Mouse (Mus musculus) testis, adult 2 months (tissue): ENCODE results near the gene Mllt10. TPM values are rescaled to one million over a fixed set of nuclear protein-coding genes. Genes with fewer than 3 reads are reported as not detected.

Experiments used
- H3K27ac ChIP-seq: fragments of 200-500 bp; 2 replicates; pipeline ENCODE4 v1.5.1; 2012; ENCODE audit warnings: low read depth, low read length; ENCODE audit not compliant: control insufficient read depth, insufficient read depth
- H3K27me3 ChIP-seq: fragments of 200-500 bp; 2 replicates; pipeline ENCODE4 v1.6.1; 2012; ENCODE audit warnings: mild to moderate bottlenecking, low read length, moderate library complexity; ENCODE audit not compliant: control insufficient read depth, insufficient read depth
- H3K36me3 ChIP-seq: fragments of 200-500 bp; 2 replicates; pipeline ENCODE4 v1.6.1; 2012; ENCODE audit warnings: mild to moderate bottlenecking, low read length; ENCODE audit not compliant: control insufficient read depth, insufficient read depth
- H3K4me1 ChIP-seq: fragments of 200-500 bp; 2 replicates; pipeline ENCODE4 v1.6.1; 2012; ENCODE audit warnings: low read length; ENCODE audit not compliant: control insufficient read depth, insufficient read depth
- H3K4me3 ChIP-seq: fragments of 200-500 bp; 2 replicates; pipeline ENCODE4 v1.5.1; 2012; ENCODE audit warnings: low read depth, mild to moderate bottlenecking, low read length, moderate library complexity, mixed read lengths; ENCODE audit not compliant: control insufficient read depth
- CTCF ChIP-seq: fragments of 200-500 bp; IDR thresholded peaks from 2 replicates; pipeline ENCODE4 v1.5.1; 2012; ENCODE audit warnings: low read depth, mild to moderate bottlenecking, inconsistent platforms, low read length, moderate library complexity; ENCODE audit not compliant: control insufficient read depth, insufficient read depth, insufficient replicate concordance
- POLR2A ChIP-seq: fragments of 200-500 bp; IDR thresholded peaks from 2 replicates; pipeline ENCODE4 v1.6.1; 2012; ENCODE audit warnings: low read depth, mild to moderate bottlenecking, inconsistent platforms, low read length, moderate library complexity; ENCODE audit not compliant: control insufficient read depth
- polyA plus RNA-seq: library from polyadenylated mRNA; depleted of rRNA; stranded (reverse); fragments of >200 nt; gene quantifications from 2 replicates; pipeline ENCODE4 v1.2.3, GENCODE M21; 2012

Mllt10 gene
- polyA plus RNA-seq, 1 experiment = 165 TPM

GRCm38 (mm10) chr2:18056786-18057255, 1.8 kb downstream of the Mllt10 start:
- Histone ChIP-seq H3K27ac (peak overlapping the region; percentile 99), H3K4me1 (peaks cover 10% of the 10 kb centered on the region), H3K4me3 (peak overlapping the region; percentile 97), H3K36me3 (no peaks in the 10 kb centered on the region), H3K27me3 (no peaks in the 10 kb centered on the region)
- TF ChIP-seq CTCF (no peak), POLR2A (peak; percentile 70; the same call in 1 of the 2 replicates)

GRCm38 (mm10) chr2:18057336-18058145, 2.5 kb downstream of the Mllt10 start:
- H3K27me3 ChIP-seq = no peaks in the 10 kb centered on the region
- no peaks in the 10 kb centered on the region for H3K36me3 ChIP-seq
- TF ChIP-seq POLR2A (peak; percentile 23; the same call in 1 of the 2 replicates), CTCF (no peak)
- peak overlapping the region; percentile 99 for H3K27ac ChIP-seq
- H3K4me1 ChIP-seq = peaks cover 10% of the 10 kb centered on the region
- H3K4me3 ChIP-seq = peak overlapping the region; percentile 97

GRCm38 (mm10) chr2:18058146-18058708, 3.2 kb downstream of the Mllt10 start:
- Histone ChIP-seq H3K4me3 (no peak overlapping the region), H3K4me1 (peaks cover 10% of the 10 kb centered on the region)

DNA sequence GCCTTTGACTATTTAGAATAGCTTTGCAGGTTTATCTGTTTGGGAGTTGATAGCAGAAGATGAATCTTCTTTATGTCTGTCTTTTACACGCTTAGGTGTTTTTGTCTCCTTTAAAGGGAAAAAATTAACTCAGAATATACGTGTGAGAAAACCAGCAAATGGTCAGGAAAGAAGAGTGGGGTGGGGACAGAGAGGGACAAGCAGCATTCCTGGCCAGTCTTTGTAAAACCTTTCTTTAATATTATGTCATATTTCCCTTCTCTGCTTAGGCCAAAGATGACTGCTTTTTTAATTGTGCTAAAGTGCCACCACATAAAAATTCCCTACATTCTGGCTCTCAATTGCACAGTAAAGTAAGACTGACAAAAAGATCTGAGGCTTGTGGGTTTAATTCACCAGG, 4.0 kb downstream of the Mllt10 start:
- Histone ChIP-seq H3K36me3 (no peaks in the 10 kb centered on the region), H3K4me1 (peaks cover 10% of the 10 kb centered on the region), H3K4me3 (no peak overlapping the region), H3K27ac (no peak overlapping the region), H3K27me3 (no peaks in the 10 kb centered on the region)
- TF ChIP-seq POLR2A = no peak
- no peak for TF ChIP-seq CTCF

More at GRCm38 (mm10) chr2:18058146-18058708, 3.2 kb downstream of the Mllt10 start:
- Histone ChIP-seq H3K27me3 (no peaks in the 10 kb centered on the region), H3K27ac (no peak overlapping the region; the same call in 1 of the 2 replicates), H3K36me3 (no peaks in the 10 kb centered on the region)
- TF ChIP-seq POLR2A (no peak), CTCF (no peak)

DNA sequence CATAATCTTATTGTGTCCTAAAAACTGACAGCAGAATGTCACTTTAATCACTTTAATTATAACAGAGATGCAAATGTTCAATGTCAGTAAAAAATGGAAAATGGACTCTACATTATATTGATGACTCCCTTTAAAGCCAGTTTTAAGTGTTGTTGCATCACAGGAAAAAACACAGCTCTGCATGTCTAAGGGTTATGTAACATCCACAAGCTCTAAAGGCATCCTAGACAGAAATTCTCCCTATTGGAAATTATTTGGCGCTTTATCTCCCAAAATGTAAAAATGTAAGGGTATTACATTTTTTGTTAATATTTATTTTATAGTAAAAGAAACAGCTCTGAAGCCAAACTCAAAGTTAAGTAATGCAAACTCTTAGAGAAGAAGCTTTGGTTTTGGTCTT, 4.9 kb downstream of the Mllt10 start:
- Histone ChIP-seq H3K27ac (no peak overlapping the region), H3K4me1 (peaks cover 10% of the 10 kb centered on the region), H3K27me3 (no peaks in the 10 kb centered on the region), H3K36me3 (no peaks in the 10 kb centered on the region; the same call in 1 of the 2 replicates), H3K4me3 (no peak overlapping the region)
- TF ChIP-seq POLR2A (no peak), CTCF (no peak)

- no peak overlapping the region for H3K27ac ChIP-seq
- no peak for TF ChIP-seq CTCF
- TF ChIP-seq POLR2A = no peak
- H3K4me3 ChIP-seq = no peak overlapping the region
- H3K27me3 ChIP-seq = no peaks in the 10 kb centered on the region
- no peaks in the 10 kb centered on the region; the same call in 1 of the 2 replicates for H3K36me3 ChIP-seq
- peaks cover 10% of the 10 kb centered on the region for H3K4me1 ChIP-seq
These were observed 5.4 kb downstream of the Mllt10 start for GRCm38 (mm10) chr2:18060396-18060795.

GRCm38 (mm10) chr2:18063763-18064251, 8.8 kb downstream of the Mllt10 start:
- TF ChIP-seq CTCF = peak; percentile 14; the same call in 1 of the 2 replicates
- no peak for TF ChIP-seq POLR2A
- Histone ChIP-seq H3K27ac (peak overlapping the region; percentile 97), H3K4me3 (peak overlapping the region; percentile 97), H3K27me3 (no peaks in the 10 kb centered on the region), H3K36me3 (peaks cover 1% of the 10 kb centered on the region; the same call in 1 of the 2 replicates), H3K4me1 (no peaks in the 10 kb centered on the region)
